14 mouse cellular contexts compared by ENCODE assay signal in the genomic region with DNA sequence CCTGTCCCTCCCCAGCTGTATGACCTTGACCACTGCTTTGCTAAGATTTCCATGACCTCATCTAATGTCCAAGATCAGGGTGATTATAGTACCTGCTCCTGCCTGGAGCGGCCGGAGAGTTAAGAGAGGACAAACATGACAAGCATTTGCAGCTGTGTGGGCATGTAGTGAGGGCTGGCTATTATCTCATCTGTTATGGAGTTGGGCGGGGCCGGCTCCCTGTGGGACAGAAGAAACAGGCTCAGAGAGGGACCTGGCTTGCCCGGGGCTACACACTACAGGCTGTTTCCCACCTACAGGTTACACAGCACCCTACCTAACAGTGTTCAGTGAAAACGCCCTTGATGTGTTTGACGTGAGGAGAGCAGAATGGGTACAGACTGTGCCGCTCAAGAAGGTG. TPM values are rescaled to one million over a fixed set of nuclear protein-coding genes. Genes with fewer than 3 reads are reported as not detected.
DNase-seq lines count a peak whose midpoint lies in the region; ATAC-seq and TF ChIP-seq lines count a peak whose summit lies in the region.
"Had no signal": no experiment of that assay in that cellular context is flagged by ENCODE, and none has a peak within 500 bp of the region (broad histone marks: within the 10 kb centered on the region; RNA-seq: fewer than 3 reads in every experiment).

No protein-coding gene starts in this region.

- 63% methylated on average over 8 of the region's 8 CpGs for WGBS in heart, embryonic 10.5 days
- 74% methylated on average over 8 of the region's 8 CpGs for WGBS in kidney, adult 2 months
- 59% methylated on average over 8 of the region's 8 CpGs for whole genome bisulfite sequencing in embryonic facial prominence, embryonic 15.5 days

- TF ChIP-seq CTCF in kidney, adult 2 months (conservative IDR thresholded peaks at IDR 0.05; ENCODE audit: insufficient read depth, insufficient read length, low read depth, low read length) = no peak

- no peaks in the 10 kb centered on the region for H3K27me3 ChIP-seq in heart, embryonic 10.5 days (ENCODE audit: insufficient read depth, poor library complexity, severe bottlenecking)
- no peaks in the 10 kb centered on the region for H3K27me3 ChIP-seq in kidney, adult 2 months (replicated peaks; ENCODE audit: control insufficient read depth, insufficient read depth, low read length)
- no peaks in the 10 kb centered on the region for H3K27me3 ChIP-seq in embryonic facial prominence, embryonic 15.5 days
- H3K27me3 ChIP-seq: forebrain, embryonic 15.5 days; liver, embryonic 15.5 days; neural tube, embryonic 13.5 days had no signal

- H3K9me3 ChIP-seq in heart, embryonic 10.5 days = no peaks in the 10 kb centered on the region
- no peaks in the 10 kb centered on the region for H3K9me3 ChIP-seq in embryonic facial prominence, embryonic 15.5 days (replicated peaks)
- H3K9me3 ChIP-seq: forebrain, embryonic 15.5 days; hindbrain, embryonic 10.5 days; liver, embryonic 15.5 days; neural tube, embryonic 13.5 days had no signal

- peaks cover 57% of the 10 kb centered on the region for H3K36me3 ChIP-seq in heart, embryonic 10.5 days
- H3K36me3 ChIP-seq in kidney, adult 2 months (ENCODE audit: control insufficient read depth, insufficient read depth, low read length) = no peaks in the 10 kb centered on the region
- H3K36me3 ChIP-seq in embryonic facial prominence, embryonic 15.5 days = peaks cover 71% of the 10 kb centered on the region
- H3K36me3 ChIP-seq: forebrain, embryonic 15.5 days had no signal

- TF ChIP-seq POLR2A in kidney, adult 2 months (IDR thresholded peaks at IDR 0.05; ENCODE audit: low read depth, low read length) = no peak

- peak overlapping the region; percentile 18; the same call in 1 of the 2 replicates for H3K27ac ChIP-seq in heart, embryonic 10.5 days
- H3K27ac ChIP-seq in kidney, adult 2 months (ENCODE audit: insufficient read depth, low read depth, low read length) = peak overlapping the region; percentile 41
- peak overlapping the region; percentile 55 for H3K27ac ChIP-seq in embryonic facial prominence, embryonic 15.5 days (replicated peaks)
- H3K27ac ChIP-seq: forebrain, embryonic 15.5 days; hindbrain, embryonic 10.5 days; liver, embryonic 15.5 days; neural tube, embryonic 13.5 days had no signal

- H3K4me3 ChIP-seq in heart, embryonic 10.5 days = no peak overlapping the region
- H3K4me3 ChIP-seq in kidney, adult 2 months (ENCODE audit: insufficient read depth, low read depth, low read length) = no peak overlapping the region
- H3K4me3 ChIP-seq in embryonic facial prominence, embryonic 15.5 days (replicated peaks) = no peak overlapping the region
- H3K4me3 ChIP-seq: forebrain, embryonic 15.5 days; hindbrain, embryonic 10.5 days; liver, embryonic 15.5 days; neural tube, embryonic 13.5 days had no signal

- H3K9ac ChIP-seq in embryonic facial prominence, embryonic 15.5 days = no peak overlapping the region
- H3K9ac ChIP-seq: forebrain, embryonic 15.5 days; liver, embryonic 15.5 days; neural tube, embryonic 13.5 days had no signal

- 0 out of 2 replicates have a peak overlapping the region, but pooled peaks have one; percentile 6 for H3K4me2 ChIP-seq in embryonic facial prominence, embryonic 15.5 days (replicated peaks)
- H3K4me2 ChIP-seq: forebrain, embryonic 15.5 days; liver, embryonic 15.5 days; neural tube, embryonic 13.5 days had no signal

- H3K4me1 ChIP-seq in heart, embryonic 10.5 days = peaks cover 34% of the 10 kb centered on the region
- no peaks in the 10 kb centered on the region for H3K4me1 ChIP-seq in kidney, adult 2 months (ENCODE audit: control insufficient read depth, insufficient read depth, low read length)
- H3K4me1 ChIP-seq in embryonic facial prominence, embryonic 15.5 days = peaks cover 10% of the 10 kb centered on the region; the same call in 1 of the 2 replicates
- H3K4me1 ChIP-seq: forebrain, embryonic 15.5 days; hindbrain, embryonic 10.5 days; neural tube, embryonic 13.5 days had no signal

- ATAC-seq in embryonic facial prominence, embryonic 15.5 days (ENCODE audit: insufficient number of reproducible peaks, low FRiP score, low TSS enrichment, low read depth) = 0 out of 2 replicates have a peak, but pooled peaks have one; percentile 13
- ATAC-seq in megakaryocyte, adult 5-6 weeks (ENCODE audit: poor library complexity, severe bottlenecking) = no peak
- ATAC-seq: activated CD4-positive, CD25-positive, alpha-beta regulatory T cell, adult 4 months; forebrain, embryonic 15.5 days had no signal

- DNase-seq in heart, embryonic 10.5 days (ENCODE audit: low spot score) = no peak
- no peak for DNase-seq in heart, adult 18-20 months
- no peak for DNase-seq in kidney, adult 2 months
- DNase-seq in kidney, postnatal 14 days = no peak
- DNase-seq in A20 (ENCODE audit: low read depth, low spot score) = peak; percentile 21
- no peak for DNase-seq in retina, postnatal 1 day
- DNase-seq: cerebellum, adult 18-20 months had no signal

RNA-seq across cellular contexts. Expression of a gene that starts 13.4 kb away (rescaled TPM):
- 67.2 and 80.8 TPM in 2 replicates for polyA plus RNA-seq in heart, embryonic 10.5 days (2016; fragmentation: Nextera tagmentation; extraction: Ambion mirVana)
- 10 to 100 TPM; 13.3 to 14.0 TPM for total RNA-seq in heart, adult 18-20 months (2021)
- 49.5 and 63.2 TPM in 2 replicates for polyA plus RNA-seq in kidney, adult 2 months (2012; rRNA removed)
- 82.1 and 91.7 TPM in 2 replicates for polyA plus RNA-seq in embryonic facial prominence, embryonic 15.5 days (2015; fragmentation: Nextera tagmentation; extraction: Ambion mirVana)
- 15.1 and 16.6 TPM in 2 replicates for total RNA-seq in megakaryocyte, adult 5-6 weeks (2015)
- 19.2 and 20.7 TPM in 2 replicates for total RNA-seq in megakaryocyte, adult 5-6 weeks (2017)

RNA-seq across cellular contexts. Expression of a gene that starts 15.1 kb away (rescaled TPM):
- 0.33 and 0.38 TPM in 2 replicates for polyA plus RNA-seq in heart, embryonic 10.5 days (2016; fragmentation: Nextera tagmentation; extraction: Ambion mirVana)
- 10 to 100 TPM; 13.8 TPM for total RNA-seq in heart, adult 18-20 months (2021)
- polyA plus RNA-seq in kidney, adult 2 months (2012; rRNA removed) = 26.6 and 31.1 TPM in 2 replicates
- 1.5 and 2.5 TPM in 2 replicates for polyA plus RNA-seq in embryonic facial prominence, embryonic 15.5 days (2015; fragmentation: Nextera tagmentation; extraction: Ambion mirVana)
- total RNA-seq in megakaryocyte, adult 5-6 weeks (2015) = 0.56 and 0.68 TPM in 2 replicates
- 0.88 and 1.3 TPM in 2 replicates for total RNA-seq in megakaryocyte, adult 5-6 weeks (2017)

RNA-seq across cellular contexts. Expression of a gene that starts 19.6 kb away (rescaled TPM):
- polyA plus RNA-seq in heart, embryonic 10.5 days (2016; fragmentation: Nextera tagmentation; extraction: Ambion mirVana) = 12.5 and 15.0 TPM in 2 replicates
- total RNA-seq in heart, adult 18-20 months (2021) = 10 to 100 TPM; 30.7 to 43.0 TPM
- 92.3 and 145 TPM in 2 replicates for polyA plus RNA-seq in kidney, adult 2 months (2012; rRNA removed)
- polyA plus RNA-seq in embryonic facial prominence, embryonic 15.5 days (2015; fragmentation: Nextera tagmentation; extraction: Ambion mirVana) = 15.6 and 16.7 TPM in 2 replicates
- 35.0 and 43.3 TPM in 2 replicates for total RNA-seq in megakaryocyte, adult 5-6 weeks (2015)
- total RNA-seq in megakaryocyte, adult 5-6 weeks (2017) = 66.3 and 79.6 TPM in 2 replicates

RNA-seq across cellular contexts. Expression of a gene that starts 42.1 kb away (rescaled TPM):
- polyA plus RNA-seq in heart, embryonic 10.5 days (2016; fragmentation: Nextera tagmentation; extraction: Ambion mirVana) = 129 and 146 TPM in 2 replicates
- total RNA-seq in heart, adult 18-20 months (2021) = 10 to 100 TPM; 66.5 to 94.7 TPM
- 71.3 and 76.3 TPM in 2 replicates for polyA plus RNA-seq in kidney, adult 2 months (2012; rRNA removed)
- polyA plus RNA-seq in embryonic facial prominence, embryonic 15.5 days (2015; fragmentation: Nextera tagmentation; extraction: Ambion mirVana) = 132 and 145 TPM in 2 replicates
- total RNA-seq in megakaryocyte, adult 5-6 weeks (2015) = 164 and 205 TPM in 2 replicates
- total RNA-seq in megakaryocyte, adult 5-6 weeks (2017) = 179 and 212 TPM in 2 replicates

RNA-seq across cellular contexts. Expression of a gene that starts 44.8 kb away (rescaled TPM):
- 89.6 and 101 TPM in 2 replicates for polyA plus RNA-seq in heart, embryonic 10.5 days (2016; fragmentation: Nextera tagmentation; extraction: Ambion mirVana)
- total RNA-seq in heart, adult 18-20 months (2021) = 100 to 1,000 TPM; 101 to 107 TPM
- polyA plus RNA-seq in kidney, adult 2 months (2012; rRNA removed) = 224 and 317 TPM in 2 replicates
- polyA plus RNA-seq in embryonic facial prominence, embryonic 15.5 days (2015; fragmentation: Nextera tagmentation; extraction: Ambion mirVana) = 77.2 and 83.5 TPM in 2 replicates
- 19.3 and 27.1 TPM in 2 replicates for total RNA-seq in megakaryocyte, adult 5-6 weeks (2015)
- 24.0 and 34.8 TPM in 2 replicates for total RNA-seq in megakaryocyte, adult 5-6 weeks (2017)
